Mouse (Mus musculus) ES-Bruce4 (cell line): ENCODE measurements at regions not wholly inside any gene's neighbourhood (a gene's known extent, or its start where the extent isn't known, plus 50 kb on each side); places are given as distances from the start of the nearest gene placed in this dataset.

Source experiments
- CTCF ChIP-seq: IDR thresholded peaks from one replicate; pipeline ENCODE4 v1.8.1; 2011; ENCODE audit warnings: low read depth, low read length
- EP300 ChIP-seq: IDR thresholded peaks from 2 replicates; pipeline ENCODE4 v1.6.1; 2011; ENCODE audit warnings: low read depth, low read length; ENCODE audit not compliant: insufficient read depth
- POLR2A ChIP-seq: IDR thresholded peaks from one replicate; pipeline ENCODE4 v1.8.1; 2011; ENCODE audit warnings: low read length; ENCODE audit not compliant: insufficient read depth

DNA sequence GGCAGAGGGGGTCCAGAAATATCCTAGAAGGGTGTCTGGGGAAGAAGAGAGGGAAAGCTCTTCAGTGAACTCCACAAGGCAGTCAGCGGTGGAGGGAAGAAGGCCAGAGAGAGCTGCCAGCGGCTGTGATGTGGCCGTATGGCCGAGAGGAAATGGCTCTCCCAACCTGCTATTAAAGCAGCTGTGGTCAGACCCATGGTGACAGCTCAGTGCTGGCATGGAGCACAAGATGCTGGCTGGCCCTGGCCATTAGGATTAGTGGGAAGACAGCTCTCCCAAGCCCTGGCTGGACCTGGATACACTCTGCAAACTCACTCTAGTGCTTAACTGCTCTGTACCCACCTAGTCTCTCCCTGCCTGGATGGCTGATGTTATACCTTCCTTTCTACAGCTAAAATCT, 223.1 kb upstream of the Hes1 start:
- TF ChIP-seq EP300 (no peak), CTCF (no peak), POLR2A (no peak)
